In genomic region chr15:85200446-85201289, GRCm38 (mm10) we compare ENCODE assay signal across 8 mouse cellular contexts. TPM values are rescaled to one million over a fixed set of nuclear protein-coding genes. Genes with fewer than 3 reads are reported as not detected.
DNase-seq lines count a peak whose midpoint lies in the region; ATAC-seq lines count a peak whose summit lies in the region.

No protein-coding gene starts in this region.

- H3K4me3 ChIP-seq in intestine, embryonic 16.5 days (ENCODE audit: low read length), result no peak overlapping the region
- H3K4me3 ChIP-seq in lung, embryonic 16.5 days (ENCODE audit: low read length), result no peak overlapping the region

- 34% methylated on average over 14 of the region's 14 CpGs for WGBS in intestine, embryonic 16.5 days
- WGBS in lung, embryonic 16.5 days, result 29% methylated on average over 14 of the region's 14 CpGs

- peak; percentile 54 for DNase-seq in adrenal gland, adult 2 months
- no peak for DNase-seq in adrenal gland, adult 18-20 months (ENCODE audit: low spot score in 2 of 2)
- peak; percentile 71 for DNase-seq in embryo, embryonic 10 days (ENCODE audit: low spot score)
- DNase-seq in adipocyte (ENCODE audit: low spot score), result no peak
- DNase-seq in spleen, postnatal 36 days (ENCODE audit: low spot score in 2 of 2), result no peak
- DNase-seq in thymus, adult 18-20 months, result no peak

- H3K9me3 ChIP-seq in intestine, embryonic 16.5 days (ENCODE audit: control insufficient read depth, low read length), result no peaks in the 10 kb centered on the region
- no peaks in the 10 kb centered on the region for H3K9me3 ChIP-seq in lung, embryonic 16.5 days (ENCODE audit: control insufficient read depth, low read length)

- peak overlapping the region; percentile 41 for H3K9ac ChIP-seq in intestine, embryonic 16.5 days (ENCODE audit: low read depth, low read length)
- H3K9ac ChIP-seq in lung, embryonic 16.5 days (ENCODE audit: low read length), result peak overlapping the region; percentile 24; the same call in 1 of the 2 replicates

- peak overlapping the region; percentile 78 for H3K27ac ChIP-seq in intestine, embryonic 16.5 days (ENCODE audit: low read length)
- peak overlapping the region; percentile 94 for H3K27ac ChIP-seq in lung, embryonic 16.5 days (ENCODE audit: low read length)

- no peaks in the 10 kb centered on the region for H3K36me3 ChIP-seq in intestine, embryonic 16.5 days (ENCODE audit: control insufficient read depth, insufficient read depth, low read length)
- H3K36me3 ChIP-seq in lung, embryonic 16.5 days (ENCODE audit: control insufficient read depth, insufficient read depth, low read length), result no peaks in the 10 kb centered on the region

- peak; percentile 51 for ATAC-seq in intestine, embryonic 16.5 days
- peak; percentile 84 for ATAC-seq in lung, embryonic 16.5 days (ENCODE audit: low read depth)

- no peak overlapping the region for H3K4me2 ChIP-seq in intestine, embryonic 16.5 days (ENCODE audit: low read depth, low read length)
- H3K4me2 ChIP-seq in lung, embryonic 16.5 days (ENCODE audit: low read depth, low read length), result 0 out of 2 replicates have a peak overlapping the region, but pooled peaks have one; percentile 14

- H3K4me1 ChIP-seq in intestine, embryonic 16.5 days (ENCODE audit: control insufficient read depth, insufficient read depth, low read length), result peaks cover 9% of the 10 kb centered on the region
- H3K4me1 ChIP-seq in lung, embryonic 16.5 days (replicated peaks; ENCODE audit: control insufficient read depth, insufficient read depth, low read length), result peaks cover 26% of the 10 kb centered on the region

- no peaks in the 10 kb centered on the region for H3K27me3 ChIP-seq in intestine, embryonic 16.5 days (replicated peaks; ENCODE audit: control insufficient read depth, insufficient read depth, low read length)
- no peaks in the 10 kb centered on the region for H3K27me3 ChIP-seq in lung, embryonic 16.5 days (ENCODE audit: control insufficient read depth, insufficient read depth, low read depth, low read length)

RNA-seq across cellular contexts. Expression of gene Fbln1, which starts 5.1 kb away (rescaled TPM):
- total RNA-seq in adrenal gland, adult 2 months (2021), result 10 to 100 TPM; 34.0 to 38.5 TPM
- polyA plus RNA-seq in adrenal gland, adult 2 months (2012; rRNA removed), result 37.6 and 42.1 TPM in 2 replicates
- 10 to 100 TPM; 29.0 to 32.9 TPM for total RNA-seq in adrenal gland, adult 18-20 months (2021)
- polyA plus RNA-seq in intestine, embryonic 16.5 days (2015; fragmentation: Nextera tagmentation; extraction: Ambion mirVana), result 189 and 191 TPM in 2 replicates
- polyA plus RNA-seq in lung, embryonic 16.5 days (2015; fragmentation: Nextera tagmentation; extraction: Ambion mirVana), result 214 and 237 TPM in 2 replicates

Comparison
In these comparisons a context has a peak if more than half of its experiments do, and no peak if none do; other contexts are left out.
1. DNase-seq: peak in adrenal gland, adult 2 months (single experiment) and embryo, embryonic 10 days (single experiment); none in adrenal gland, adult 18-20 months (0 of 2), adipocyte (single experiment), spleen, postnatal 36 days (0 of 2) and thymus, adult 18-20 months (0 of 2).